Mouse (Mus musculus): ENCODE data around the gene Nxpe3. TPM values are rescaled to one million over a fixed set of nuclear protein-coding genes. Genes with fewer than 3 reads are reported as not detected.
"Not testable (repeated sequence)": the region's sequence is repeated elsewhere in the genome, so short reads cannot be mapped to it uniquely, and the experiment has no call there.

The Nxpe3 gene
- polyA plus RNA-seq, 1 experiment from 2014 or later: 0.51 TPM

DNA sequence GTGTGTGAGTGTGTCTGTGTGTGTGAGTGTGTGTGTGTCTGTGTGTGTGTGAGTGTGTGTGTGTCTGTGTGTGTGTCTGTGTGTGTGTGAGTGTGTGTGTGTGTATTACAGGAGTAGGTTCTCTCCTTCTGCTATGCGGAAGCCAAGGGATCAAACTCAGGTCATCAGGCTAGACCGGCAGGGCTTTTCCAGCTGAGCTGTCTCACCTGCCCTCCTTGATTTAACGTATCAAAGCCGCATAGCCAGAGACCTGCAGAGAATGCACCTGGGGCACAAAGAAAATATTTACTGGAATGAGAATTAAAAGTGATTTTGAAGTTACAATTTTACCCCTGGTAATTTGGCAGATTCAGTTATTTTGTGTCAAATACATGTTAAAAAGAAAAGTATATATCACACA is 42.6 kb downstream of the Nxpe3 start:
- H3K9ac ChIP-seq: no peak overlapping the region
- DNase-seq: no peak
- no peak for ATAC-seq (ENCODE audit: low read depth)
- no peak overlapping the region for H3K27ac ChIP-seq
- no peak overlapping the region for H3K4me3 ChIP-seq (replicated peaks)
- no peaks in the 10 kb centered on the region for H3K4me1 ChIP-seq (replicated peaks)
- H3K27me3 ChIP-seq: no peaks in the 10 kb centered on the region
- 74% methylated on average over 4 of the region's 4 CpGs for WGBS (ENCODE audit: insufficient replicate concordance)
- H3K9me3 ChIP-seq (replicated peaks): no peaks in the 10 kb centered on the region
- peaks cover 7% of the 10 kb centered on the region; the same call in 1 of the 2 replicates for H3K36me3 ChIP-seq
- H3K4me2 ChIP-seq: no peak overlapping the region

DNA sequence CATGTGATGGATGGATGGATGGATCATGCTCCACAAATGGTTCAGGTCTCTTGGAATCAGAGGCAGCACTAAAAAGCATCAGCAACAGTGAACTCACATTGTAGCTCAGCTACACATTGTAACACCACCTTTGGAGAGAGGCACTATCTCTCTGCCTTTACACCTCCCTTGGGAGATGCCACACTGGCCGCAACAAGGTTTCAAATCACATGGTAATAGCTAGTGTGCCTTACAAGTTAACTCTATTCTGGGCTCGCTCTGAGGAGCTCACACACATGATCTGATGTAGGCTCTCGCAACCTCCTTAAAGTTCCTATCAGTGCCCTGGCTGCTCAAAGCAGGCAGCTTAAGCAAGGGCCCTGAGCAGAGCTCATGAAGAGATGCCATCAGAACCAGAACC is 44.6 kb downstream of the Nxpe3 start:
- Histone ChIP-seq H3K27ac (no peak overlapping the region), H3K4me1 (replicated peaks) (no peaks in the 10 kb centered on the region), H3K27me3 (no peaks in the 10 kb centered on the region), H3K36me3 (peaks cover 2% of the 10 kb centered on the region; the same call in 1 of the 2 replicates), H3K9ac (no peak overlapping the region), H3K4me2 (no peak overlapping the region), H3K4me3 (replicated peaks) (no peak overlapping the region), H3K9me3 (replicated peaks) (no peaks in the 10 kb centered on the region)
- DNase-seq: no peak
- ATAC-seq (ENCODE audit: low read depth): no peak
- WGBS (ENCODE audit: insufficient replicate concordance): 83% methylated on average over 3 of the region's 3 CpGs

DNA sequence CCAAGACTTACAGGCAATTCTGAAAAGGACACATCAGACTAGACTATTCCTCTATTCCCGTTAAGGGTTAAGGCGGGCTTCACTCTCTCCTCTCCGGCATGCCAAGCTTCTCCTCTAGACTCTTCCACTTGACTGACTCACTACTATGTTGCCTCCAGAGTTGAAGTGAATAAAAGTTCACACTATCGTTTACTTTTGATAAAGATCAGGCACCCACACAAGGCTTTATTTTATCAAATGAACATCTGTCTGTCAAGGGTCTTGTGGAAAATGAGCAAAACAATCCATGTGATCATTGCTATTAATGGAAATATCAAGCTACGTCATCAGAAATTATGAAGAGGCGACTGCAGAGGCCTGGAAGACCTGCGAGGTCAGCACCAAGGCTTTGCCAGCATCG is 47.4 kb downstream of the Nxpe3 start:
- Histone ChIP-seq H3K27ac (no peak overlapping the region), H3K36me3 (peaks cover 11% of the 10 kb centered on the region), H3K4me3 (replicated peaks) (no peak overlapping the region), H3K27me3 (no peaks in the 10 kb centered on the region), H3K4me1 (replicated peaks) (no peaks in the 10 kb centered on the region), H3K9ac (no peak overlapping the region), H3K4me2 (no peak overlapping the region), H3K9me3 (replicated peaks) (no peaks in the 10 kb centered on the region)
- WGBS (ENCODE audit: insufficient replicate concordance): 76% methylated on average over 8 of the region's 8 CpGs
- no peak for ATAC-seq (ENCODE audit: low read depth)
- DNase-seq: no peak

DNA sequence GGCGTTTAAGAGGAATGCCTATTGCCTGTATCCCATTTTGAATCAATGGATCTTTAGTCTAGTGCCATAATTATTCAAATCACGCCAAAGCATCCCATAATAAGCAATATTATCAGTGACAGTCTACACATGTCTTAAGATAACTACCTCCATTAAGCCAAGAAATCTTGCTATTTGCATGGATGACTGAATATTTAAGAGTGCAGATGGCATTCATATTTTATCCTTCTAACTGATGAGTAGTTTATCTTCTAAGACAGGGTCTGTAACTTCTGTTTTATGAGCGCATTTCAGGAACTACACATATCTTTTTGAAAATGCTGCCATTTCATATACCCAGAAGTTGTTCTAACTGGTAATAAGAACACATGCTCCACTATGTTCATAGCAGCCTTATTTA is 50.2 kb downstream of the Nxpe3 start:
- H3K9me3 ChIP-seq (replicated peaks): no peaks in the 10 kb centered on the region
- H3K4me2 ChIP-seq: no peak overlapping the region
- H3K27ac ChIP-seq: no peak overlapping the region
- no peak overlapping the region for H3K9ac ChIP-seq
- no peak for DNase-seq
- H3K4me3 ChIP-seq (replicated peaks): no peak overlapping the region
- no peak for ATAC-seq (ENCODE audit: low read depth)
- H3K4me1 ChIP-seq (replicated peaks): no peaks in the 10 kb centered on the region
- no peaks in the 10 kb centered on the region for H3K27me3 ChIP-seq
- WGBS (ENCODE audit: insufficient replicate concordance): 75% methylated on average over 3 of the region's 3 CpGs
- peaks cover 11% of the 10 kb centered on the region for H3K36me3 ChIP-seq

DNA sequence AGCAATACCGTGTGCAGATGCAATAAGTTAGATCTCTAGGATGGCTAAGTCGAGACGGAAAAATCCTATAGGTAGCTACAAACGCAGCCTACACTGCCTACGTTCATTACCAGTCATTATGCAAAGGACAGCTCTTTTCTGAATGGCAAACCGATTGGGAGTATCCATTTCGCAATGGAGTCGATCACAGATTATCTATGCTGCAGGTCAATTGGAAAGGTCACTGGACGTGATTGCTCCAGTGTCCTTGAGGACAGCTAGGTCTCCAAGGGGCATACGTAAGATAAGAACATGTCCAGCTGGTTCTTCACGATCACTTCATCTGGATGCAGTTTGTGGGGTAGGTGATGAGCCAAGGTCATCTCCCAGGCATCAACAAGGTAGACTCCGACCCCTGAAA is 51.2 kb downstream of the Nxpe3 start:
- Histone ChIP-seq H3K27me3 (no peaks in the 10 kb centered on the region), H3K9ac (no peak overlapping the region), H3K4me1 (replicated peaks) (peaks cover 5% of the 10 kb centered on the region; the same call in 1 of the 2 replicates), H3K27ac (no peak overlapping the region), H3K4me3 (replicated peaks) (no peak overlapping the region), H3K4me2 (no peak overlapping the region), H3K36me3 (peaks cover 9% of the 10 kb centered on the region), H3K9me3 (replicated peaks) (no peaks in the 10 kb centered on the region)
- WGBS (ENCODE audit: insufficient replicate concordance): 79% methylated on average over 12 of the region's 12 CpGs
- DNase-seq (no peak), ATAC-seq (ENCODE audit: low read depth) (no peak)

DNA sequence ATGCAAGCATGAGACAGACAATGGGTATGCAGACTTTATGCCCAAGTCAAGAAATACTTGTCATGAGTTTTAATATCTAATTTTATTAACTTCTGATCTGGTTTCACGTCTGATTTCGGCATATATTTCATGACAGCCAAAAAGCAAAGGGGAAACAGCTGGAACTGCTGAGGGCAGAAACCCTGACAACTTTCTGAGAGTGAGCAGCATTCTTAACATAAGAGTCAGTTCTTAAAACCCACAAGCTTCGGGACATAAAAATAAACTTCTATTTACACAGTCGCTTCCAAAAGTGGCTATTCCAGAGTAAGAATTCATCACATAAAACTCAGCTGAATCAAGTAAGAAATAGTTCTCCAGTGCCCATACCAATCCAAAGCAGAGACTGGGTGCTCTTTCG is 52.0 kb downstream of the Nxpe3 start:
- WGBS (ENCODE audit: insufficient replicate concordance): 75% methylated on average over 5 of the region's 5 CpGs
- Histone ChIP-seq H3K36me3 (peaks cover 9% of the 10 kb centered on the region), H3K9me3 (replicated peaks) (no peaks in the 10 kb centered on the region), H3K4me1 (replicated peaks) (peaks cover 8% of the 10 kb centered on the region), H3K4me2 (no peak overlapping the region), H3K27me3 (no peaks in the 10 kb centered on the region), H3K4me3 (replicated peaks) (no peak overlapping the region), H3K9ac (no peak overlapping the region), H3K27ac (no peak overlapping the region)
- no peak for DNase-seq
- no peak for ATAC-seq (ENCODE audit: low read depth)

DNA sequence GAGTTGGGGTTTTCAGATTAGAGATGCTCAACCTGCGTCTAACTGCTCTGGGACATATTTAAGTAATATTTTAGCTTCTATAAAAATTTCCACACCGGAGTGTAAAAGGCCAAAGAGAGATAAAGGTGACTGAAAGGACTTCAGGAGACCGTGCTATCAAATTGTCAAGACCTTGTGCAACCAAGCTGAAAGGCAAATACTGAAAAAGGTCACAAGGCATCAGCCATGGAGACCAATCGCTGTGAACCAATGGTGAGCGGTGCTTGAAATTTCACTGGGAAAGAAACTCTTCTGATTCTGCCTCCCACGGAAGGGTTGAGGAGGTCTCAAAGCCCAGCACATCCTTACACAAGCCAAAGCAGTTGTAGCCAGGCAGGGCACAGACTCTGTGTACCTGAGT is 53.6 kb downstream of the Nxpe3 start:
- Histone ChIP-seq H3K27me3 (no peaks in the 10 kb centered on the region), H3K4me1 (replicated peaks) (peaks cover 16% of the 10 kb centered on the region), H3K4me2 (no peak overlapping the region), H3K27ac (no peak overlapping the region), H3K36me3 (peaks cover 9% of the 10 kb centered on the region), H3K9ac (no peak overlapping the region), H3K9me3 (replicated peaks) (no peaks in the 10 kb centered on the region), H3K4me3 (replicated peaks) (no peak overlapping the region)
- ATAC-seq (ENCODE audit: low read depth): no peak
- WGBS (ENCODE audit: insufficient replicate concordance): 71% methylated on average over 6 of the region's 6 CpGs
- no peak for DNase-seq

DNA sequence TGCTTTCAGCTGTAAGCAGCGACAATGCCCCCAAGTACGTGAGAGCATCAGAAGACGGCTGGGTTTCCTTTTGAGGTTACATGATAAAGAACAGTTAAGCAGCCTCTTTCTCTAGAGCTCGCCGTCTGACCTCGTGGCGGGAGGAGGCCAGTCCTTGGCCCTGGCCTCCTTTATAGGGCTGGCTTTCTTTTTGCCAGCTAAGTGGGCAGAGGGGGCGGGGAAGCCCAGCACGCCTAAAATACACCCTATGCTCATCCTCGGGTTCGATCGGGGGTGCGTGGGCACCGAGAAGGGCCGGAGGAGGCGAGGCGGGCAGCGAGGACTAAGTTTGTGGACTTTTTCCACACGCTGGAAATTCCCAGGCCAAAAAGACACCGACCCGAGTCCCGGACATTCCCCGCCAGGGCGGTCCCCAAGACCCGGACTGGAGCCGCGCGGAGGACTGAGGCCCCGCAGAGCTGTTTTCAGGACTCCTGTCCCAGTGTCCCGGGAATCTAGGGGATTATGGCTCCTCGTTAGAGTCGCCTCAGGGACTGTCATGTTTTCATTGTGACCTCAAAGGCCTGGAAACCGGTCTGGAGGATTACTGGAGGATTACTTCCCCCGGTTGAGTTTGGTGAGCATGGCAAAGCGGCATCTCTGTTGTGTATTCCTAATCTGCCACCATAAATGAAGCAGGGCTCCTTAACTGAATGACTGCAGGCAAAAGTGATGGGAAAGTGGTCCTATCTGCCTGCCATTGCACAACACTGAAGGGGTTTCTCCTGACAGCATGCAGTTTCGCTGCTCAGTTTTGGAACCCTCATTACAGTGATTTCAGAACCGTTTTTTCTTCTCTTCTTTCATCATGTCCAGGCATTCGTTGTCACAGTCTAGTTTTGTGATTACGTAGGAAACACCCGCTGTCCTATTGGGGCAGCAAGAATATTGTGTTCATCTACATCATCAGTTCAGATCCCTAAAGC is 56.3 kb downstream of the Nxpe3 start, which contains the start of gene Nfkbiz:
Nfkbiz (minus strand) TSS at position 390 of the 965 bp plus-strand sequence.
- Histone ChIP-seq H3K9ac (peak within 1 kb of the TSS; percentile 79), H3K36me3 (peaks cover 1% of the 10 kb centered on the region; the same call in 1 of the 2 replicates), H3K9me3 (replicated peaks) (no peaks in the 10 kb centered on the region), H3K27ac (peak within 1 kb of the TSS; percentile 62), H3K27me3 (no peaks in the 10 kb centered on the region), H3K4me2 (peak within 1 kb of the TSS; percentile 77), H3K4me1 (replicated peaks) (peaks cover 20% of the 10 kb centered on the region), H3K4me3 (replicated peaks) (peak within 1 kb of the TSS; percentile 67)
- ATAC-seq (ENCODE audit: low read depth) (peak; percentile 91), DNase-seq (peak; percentile 53)
- WGBS (ENCODE audit: insufficient replicate concordance): under 1% methylated on average over 40 of the region's 40 CpGs

DNA sequence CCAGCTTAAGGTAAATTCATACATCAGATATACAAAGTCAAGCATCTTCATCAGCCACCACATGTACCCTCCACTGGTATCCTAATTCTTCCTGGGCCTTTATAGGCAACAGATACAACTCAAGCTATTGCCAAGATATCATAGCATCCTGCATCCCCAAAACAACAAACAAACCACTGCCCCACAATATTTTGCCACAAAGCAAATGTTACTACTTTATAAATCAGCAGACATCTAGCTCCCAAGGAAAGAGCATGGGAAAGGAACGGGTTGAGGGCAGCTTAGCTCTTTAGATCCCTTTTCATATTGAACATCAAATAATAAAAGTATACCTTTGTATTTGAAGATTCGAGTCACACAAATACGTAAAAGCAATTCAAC is 57.0 kb downstream of the Nxpe3 start:
- Histone ChIP-seq H3K4me3 (replicated peaks) (peak overlapping the region; percentile 67), H3K36me3 (no peaks in the 10 kb centered on the region), H3K9ac (peak overlapping the region; percentile 79), H3K4me1 (replicated peaks) (peaks cover 20% of the 10 kb centered on the region), H3K9me3 (replicated peaks) (no peaks in the 10 kb centered on the region), H3K27ac (no peak overlapping the region; the same call in 1 of the 2 replicates), H3K4me2 (peak overlapping the region; percentile 77), H3K27me3 (no peaks in the 10 kb centered on the region)
- 6% methylated on average over 3 of the region's 3 CpGs for WGBS (ENCODE audit: insufficient replicate concordance)
- DNase-seq (no peak), ATAC-seq (ENCODE audit: low read depth) (no peak)

DNA sequence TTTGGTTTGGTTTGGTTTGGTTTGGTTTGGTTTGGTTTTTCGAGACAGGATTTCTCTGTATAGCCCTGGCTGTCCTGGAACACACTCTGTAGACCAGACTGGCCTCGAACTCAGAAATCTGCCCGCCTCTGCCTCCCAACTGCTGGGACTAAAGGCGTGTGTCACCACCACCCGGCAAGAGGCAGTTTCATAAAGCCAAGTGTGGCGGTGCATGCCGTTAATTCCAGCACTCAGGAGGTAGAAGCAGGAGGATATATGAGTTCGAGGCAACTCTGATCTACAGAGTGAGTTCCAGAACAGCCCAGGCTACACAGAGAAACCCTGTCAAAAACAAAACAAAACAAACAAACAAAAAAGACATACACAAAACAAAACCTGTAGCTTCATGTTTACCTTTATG is 57.4 kb downstream of the Nxpe3 start:
- peak overlapping the region; percentile 79; the same call in 1 of the 2 replicates for H3K9ac ChIP-seq
- 86% methylated on average over 8 of the region's 8 CpGs for WGBS (ENCODE audit: insufficient replicate concordance)

DNA sequence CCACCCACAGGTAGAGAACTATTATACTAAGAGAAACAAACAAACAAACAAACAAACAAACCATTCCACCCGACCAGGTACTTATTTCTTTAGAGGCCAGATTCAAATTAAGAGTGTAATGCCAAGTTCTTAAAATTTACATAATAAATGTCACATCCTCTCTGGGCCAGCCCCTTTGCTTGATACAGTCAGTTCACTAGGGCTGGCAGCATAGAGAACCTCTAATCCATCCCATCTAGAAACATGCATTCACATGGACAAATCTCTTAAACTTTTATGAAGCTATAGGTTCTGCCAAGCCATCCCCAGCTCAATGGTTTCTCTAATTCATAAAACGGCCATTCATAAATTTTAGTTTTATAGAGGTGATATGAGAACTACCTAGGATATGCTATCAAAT is 57.9 kb downstream of the Nxpe3 start:
- no peaks in the 10 kb centered on the region for H3K36me3 ChIP-seq
- 53% methylated on average over 2 of the region's 2 CpGs for WGBS (ENCODE audit: insufficient replicate concordance)

More for the DNA sequence above, 57.4 kb downstream of the Nxpe3 start:
- Histone ChIP-seq H3K4me1 (replicated peaks) (peaks cover 20% of the 10 kb centered on the region), H3K4me2 (peak overlapping the region; percentile 77), H3K4me3 (replicated peaks) (peak overlapping the region; percentile 67)
- H3K9me3 ChIP-seq (replicated peaks); H3K36me3 ChIP-seq; DNase-seq; ATAC-seq (ENCODE audit: low read depth); H3K27me3 ChIP-seq; H3K27ac ChIP-seq: not testable (repeated sequence)

DNA sequence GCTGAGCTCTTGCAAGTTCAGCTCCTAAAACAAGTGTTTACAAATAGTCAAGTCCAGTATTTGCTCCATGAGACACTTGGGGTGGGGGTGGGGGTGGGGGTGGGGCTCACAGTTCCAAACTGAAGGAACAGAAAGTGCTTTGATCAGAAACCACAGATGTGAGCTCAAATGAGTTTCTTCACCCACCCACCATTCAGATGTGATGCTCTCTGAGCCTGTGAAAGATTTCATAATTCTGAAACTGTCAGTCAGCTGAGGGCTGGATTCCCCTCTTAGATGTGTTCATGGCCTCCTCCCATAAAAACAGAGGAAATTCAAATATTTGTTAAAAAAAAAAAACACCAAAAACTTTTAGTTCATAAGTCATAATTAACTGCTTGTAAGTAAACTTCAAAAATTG is 59.3 kb downstream of the Nxpe3 start:
- peaks cover 23% of the 10 kb centered on the region for H3K4me1 ChIP-seq (replicated peaks)
- no peaks in the 10 kb centered on the region for H3K36me3 ChIP-seq
- no peak overlapping the region for H3K27ac ChIP-seq
- H3K9me3 ChIP-seq (replicated peaks): no peaks in the 10 kb centered on the region
- no peak for DNase-seq
- H3K4me3 ChIP-seq (replicated peaks): no peak overlapping the region
- H3K9ac ChIP-seq: no peak overlapping the region
- H3K4me2 ChIP-seq: no peak overlapping the region
- no peak for ATAC-seq (ENCODE audit: low read depth)
- no peaks in the 10 kb centered on the region for H3K27me3 ChIP-seq

More for the DNA sequence above, 57.9 kb downstream of the Nxpe3 start:
- no peak overlapping the region for H3K4me3 ChIP-seq (replicated peaks)
- no peak overlapping the region for H3K9ac ChIP-seq
- H3K9me3 ChIP-seq (replicated peaks): no peaks in the 10 kb centered on the region
- no peak overlapping the region for H3K4me2 ChIP-seq
- no peak for DNase-seq
- H3K27ac ChIP-seq: no peak overlapping the region
- H3K27me3 ChIP-seq: no peaks in the 10 kb centered on the region
- ATAC-seq (ENCODE audit: low read depth): no peak
- H3K4me1 ChIP-seq (replicated peaks): peaks cover 20% of the 10 kb centered on the region

Measured in liver, embryonic 13.5 days (tissue).